Comparison of ENCODE assay signal across 19 mouse cellular contexts in genomic region chr13:33959771-33960170, GRCm38 (mm10). TPM values are rescaled to one million over a fixed set of nuclear protein-coding genes. Genes with fewer than 3 reads are reported as not detected.
"Had no signal": no experiment of that assay in that cellular context is flagged by ENCODE, and none has a peak within 500 bp of the region (broad histone marks: within the 10 kb centered on the region; RNA-seq: fewer than 3 reads in every experiment).

No protein-coding gene starts in this region.

- H3K27me3 ChIP-seq: midbrain, embryonic 13.5 days; midbrain, embryonic 15.5 days; neural tube, embryonic 12.5 days; stomach, embryonic 15.5 days had no signal

- H3K9me3 ChIP-seq: midbrain, embryonic 13.5 days; midbrain, embryonic 15.5 days; neural tube, embryonic 12.5 days; stomach, embryonic 15.5 days had no signal

- DNase-seq: lung, adult 18-20 months; lung, embryonic 14.5 days; lung, postnatal 10 days; lung, postnatal 4 days; right cerebral cortex, postnatal 14 days; thymus, adult 2 months; thymus, postnatal 25 days; thymus, postnatal 4 days had no signal

- H3K4me3 ChIP-seq: midbrain, embryonic 13.5 days; midbrain, embryonic 15.5 days; neural tube, embryonic 12.5 days; stomach, embryonic 15.5 days had no signal

- H3K36me3 ChIP-seq: midbrain, embryonic 13.5 days; midbrain, embryonic 15.5 days; neural tube, embryonic 12.5 days; stomach, embryonic 15.5 days had no signal

- H3K27ac ChIP-seq: midbrain, embryonic 13.5 days; midbrain, embryonic 15.5 days; neural tube, embryonic 12.5 days; stomach, embryonic 15.5 days; stomach, postnatal 0 days had no signal

- H3K4me1 ChIP-seq: neural tube, embryonic 12.5 days; stomach, embryonic 15.5 days had no signal

- ATAC-seq: midbrain, embryonic 13.5 days; midbrain, embryonic 15.5 days had no signal

RNA-seq across cellular contexts. Expression of gene Serpinb6c, which starts 54.3 kb away (rescaled TPM):
- total RNA-seq: megakaryocyte progenitor cell, adult 5-6 weeks; monocyte, adult 5-6 weeks; neutrophil, adult 5-6 weeks had no signal
- polyA plus RNA-seq: liver, embryonic 16.5 days; lung, embryonic 14.5 days; lung, embryonic 16.5 days; midbrain, embryonic 13.5 days; midbrain, embryonic 15.5 days; spleen, adult 2 months; stomach, embryonic 15.5 days had no signal
